Mouse (Mus musculus) monocyte, adult 2 months (primary cell): Measurements from ENCODE around the gene Bfsp1.

Source experiments
- DNase-seq, 2 experiments: peaks; one replicate each; pipeline ENCODE4 v3.0.0; 2022; ENCODE audit warnings: low spot score in 2 of 2, low read depth in 1 of 2

The Bfsp1 gene

GRCm38 (mm10) chr2:143862484-143863231 lies at the start of gene Bfsp1:
Gene Bfsp1 (minus strand): TSS chr2:143863173.
- DNase-seq, result no peak

GRCm38 (mm10) chr2:143912199-143912598 lies 49.2 kb upstream of the Bfsp1 start:
- no peak for DNase-seq

GRCm38 (mm10) chr2:143909230-143909629 lies 46.3 kb upstream of the Bfsp1 start:
- DNase-seq, result no peak

GRCm38 (mm10) chr2:143904896-143905295 lies 41.9 kb upstream of the Bfsp1 start:
- no peak for DNase-seq

- no peak for DNase-seq
Observed at GRCm38 (mm10) chr2:143903376-143904045, 40.5 kb upstream of the Bfsp1 start.

GRCm38 (mm10) chr2:143900821-143901351 lies 37.9 kb upstream of the Bfsp1 start:
- no peak for DNase-seq

GRCm38 (mm10) chr2:143899470-143900220 lies 36.7 kb upstream of the Bfsp1 start:
- DNase-seq, result no peak

GRCm38 (mm10) chr2:143891302-143892048 lies 28.5 kb upstream of the Bfsp1 start:
- DNase-seq, result no peak

- no peak for DNase-seq
Observed at GRCm38 (mm10) chr2:143889860-143890433, 27.0 kb upstream of the Bfsp1 start.

GRCm38 (mm10) chr2:143889131-143889859 lies 26.3 kb upstream of the Bfsp1 start:
- no peak for DNase-seq

GRCm38 (mm10) chr2:143882606-143883288 lies 19.8 kb upstream of the Bfsp1 start:
- no peak for DNase-seq

GRCm38 (mm10) chr2:143882002-143882401 lies 19.0 kb upstream of the Bfsp1 start:
- no peak for DNase-seq

- DNase-seq, result no peak
Observed at GRCm38 (mm10) chr2:143879311-143879710, 16.3 kb upstream of the Bfsp1 start.

GRCm38 (mm10) chr2:143876929-143877632 lies 14.1 kb upstream of the Bfsp1 start:
- no peak for DNase-seq

- DNase-seq, result no peak
Observed at GRCm38 (mm10) chr2:143876026-143876425, 13.1 kb upstream of the Bfsp1 start.

GRCm38 (mm10) chr2:143870936-143871688 lies 8.1 kb upstream of the Bfsp1 start:
- no peak for DNase-seq

- peak in 1 of 2 experiments; percentile 50 for DNase-seq
Observed at GRCm38 (mm10) chr2:143867326-143867725, 4.4 kb upstream of the Bfsp1 start.

GRCm38 (mm10) chr2:143864600-143864999 lies 1.6 kb upstream of the Bfsp1 start:
- no peak for DNase-seq
